Mouse (Mus musculus): ENCODE data around the gene Tgm2.

- TF ChIP-seq TAL1 (conservative IDR thresholded peaks at IDR 0.05; ENCODE audit: low read depth, low read length) (no peak), CTCF (IDR thresholded peaks at IDR 0.05; ENCODE audit: low read depth, low read length) (no peak), GATA1 (IDR thresholded peaks at IDR 0.05; ENCODE audit: borderline replicate concordance, low read length) (no peak), GATA2 (IDR thresholded peaks at IDR 0.05; ENCODE audit: borderline replicate concordance, low read depth, low read length) (no peak), POLR2AphosphoS5 (IDR thresholded peaks at IDR 0.05; ENCODE audit: insufficient replicate concordance, low read depth, low read length) (no peak)
Measured at GRCm38 (mm10) chr2:158155101-158155500, 8.9 kb upstream of the Tgm2 start.

Data from G1E (cell line).